Mouse (Mus musculus) liver, adult 2 months (tissue): ENCODE measurements around the gene Man2b2. TPM values are rescaled to one million over a fixed set of nuclear protein-coding genes. Genes with fewer than 3 reads are reported as not detected.

Experiments
- DNase-seq: peaks from one replicate; pipeline ENCODE4 v3.0.0-alpha.2; 2011; ENCODE audit warnings: low read depth, low spot score; ENCODE audit errors: extremely low read depth
- H3K27ac ChIP-seq: fragments of 200-500 bp; replicated peaks from 2 replicates; pipeline ENCODE4 v1.5.1; 2012; ENCODE audit warnings: low read depth, mild to moderate bottlenecking, control low read depth, inconsistent platforms, low read length; ENCODE audit not compliant: insufficient read depth
- H3K27me3 ChIP-seq: fragments of 200-500 bp; 2 replicates; pipeline ENCODE4 v1.6.1; 2012; ENCODE audit warnings: mild to moderate bottlenecking, moderate library complexity, low read length, inconsistent platforms; ENCODE audit not compliant: control insufficient read depth, insufficient read depth
- H3K36me3 ChIP-seq: fragments of 200-500 bp; 2 replicates; pipeline ENCODE4 v1.6.1; 2012; ENCODE audit warnings: low read length, inconsistent platforms; ENCODE audit not compliant: control insufficient read depth, insufficient read depth
- H3K4me1 ChIP-seq: fragments of 200-500 bp; 2 replicates; pipeline ENCODE4 v1.6.1; 2011; ENCODE audit warnings: low read length; ENCODE audit not compliant: control insufficient read depth, insufficient read depth
- H3K4me3 ChIP-seq: fragments of 200-500 bp; 2 replicates; pipeline ENCODE4 v1.5.1; 2011; ENCODE audit warnings: low read depth, mild to moderate bottlenecking, control low read depth, low read length, moderate library complexity; ENCODE audit not compliant: insufficient read depth
- H3K79me2 ChIP-seq: fragments of 200-500 bp; 2 replicates; pipeline ENCODE4 v1.6.1; 2012; ENCODE audit warnings: inconsistent platforms, mild to moderate bottlenecking, low read length, moderate library complexity; ENCODE audit not compliant: control insufficient read depth, insufficient read depth
- H3K9ac ChIP-seq: fragments of 200-500 bp; 2 replicates; pipeline ENCODE4 v1.6.1; 2012; ENCODE audit warnings: low read depth, mild to moderate bottlenecking, control low read depth, inconsistent platforms, low read length
- CTCF ChIP-seq: fragments of 200-500 bp; IDR thresholded peaks from 2 replicates; pipeline ENCODE4 v1.5.1; 2011; ENCODE audit warnings: low read depth, low read length, control low read depth
- POLR2A ChIP-seq: fragments of 200-500 bp; IDR thresholded peaks from 2 replicates; pipeline ENCODE4 v1.6.1; 2011; ENCODE audit warnings: low read length, control low read depth; ENCODE audit not compliant: insufficient read depth; ENCODE audit errors: extremely low read depth
- WGBS: fragments of 180-500 bp; shearing (Covaris S2); methylation state at CpG from one replicate; pipeline ENCODE4 v1.1.7; 2018; 5-methylcytosine and 5-hydroxymethylcytosine counted together
- polyA plus RNA-seq: library from polyadenylated mRNA; depleted of rRNA; stranded (reverse); fragments of >200 nt; gene quantifications from 2 replicates; pipeline ENCODE4 v1.2.3, GENCODE M21; 2012
- total RNA-seq: library from RNA; depleted of rRNA; stranded (reverse); fragments of >200 nt; gene quantifications from 2 replicates; pipeline ENCODE4 v1.2.3, GENCODE M21; 2014

Gene Man2b2
- total and polyA plus RNA-seq, 2 experiments = 33.8 to 90.9 TPM

DNA sequence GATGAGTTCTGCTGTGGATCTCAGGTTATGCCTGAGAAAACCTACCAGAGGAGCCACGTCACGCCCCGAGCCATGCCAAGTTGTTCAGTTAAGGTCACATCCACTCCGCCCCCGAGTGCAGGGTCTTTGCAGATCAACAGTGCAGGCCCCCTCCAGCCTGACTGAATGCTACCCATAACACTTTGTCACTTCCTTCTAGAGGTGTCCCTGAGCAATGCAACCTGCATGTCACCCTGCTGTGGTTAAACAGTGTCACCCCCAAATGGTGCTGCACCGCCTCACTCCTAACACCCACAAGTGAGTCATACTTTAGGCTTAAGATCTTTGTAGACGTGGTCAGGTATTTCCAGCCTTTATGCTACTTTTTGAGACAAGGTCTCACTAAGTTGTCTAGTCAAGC is 9.6 kb upstream of the Man2b2 start:
- H3K27me3 ChIP-seq = no peaks in the 10 kb centered on the region
- no peaks in the 10 kb centered on the region for H3K79me2 ChIP-seq
- no peak overlapping the region for H3K27ac ChIP-seq
- DNase-seq = no peak
- no peak overlapping the region for H3K4me3 ChIP-seq
- no peak overlapping the region for H3K9ac ChIP-seq
- no peaks in the 10 kb centered on the region for H3K4me1 ChIP-seq
- WGBS = 71% methylated on average over 7 of the region's 7 CpGs
- H3K36me3 ChIP-seq = no peaks in the 10 kb centered on the region
- TF ChIP-seq CTCF = no peak
- TF ChIP-seq POLR2A = no peak

DNA sequence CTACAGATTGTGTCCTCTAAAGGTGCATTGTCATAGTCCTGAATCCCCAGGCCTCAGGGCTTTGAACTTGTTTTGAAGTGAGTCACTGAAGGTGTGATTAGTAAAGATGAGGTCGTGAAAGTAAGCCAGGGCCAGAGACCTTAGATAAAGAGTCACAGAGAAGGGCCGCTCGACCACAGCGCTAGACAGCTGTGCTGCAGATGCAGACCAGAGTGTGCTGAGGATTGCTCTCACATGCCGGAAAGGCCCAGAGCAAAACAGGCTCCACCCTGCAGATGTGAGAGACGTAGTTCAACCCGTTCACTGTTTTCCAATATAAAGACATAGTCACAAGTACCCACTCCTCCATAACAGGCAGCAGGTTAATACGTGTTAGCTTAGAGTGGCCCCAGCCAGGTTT is 9.1 kb upstream of the Man2b2 start:
- WGBS = 61% methylated on average over 8 of the region's 8 CpGs
- TF ChIP-seq POLR2A = no peak
- no peak for TF ChIP-seq CTCF
- Histone ChIP-seq H3K27me3 (no peaks in the 10 kb centered on the region), H3K9ac (no peak overlapping the region), H3K4me1 (no peaks in the 10 kb centered on the region), H3K79me2 (no peaks in the 10 kb centered on the region), H3K4me3 (no peak overlapping the region), H3K27ac (no peak overlapping the region), H3K36me3 (no peaks in the 10 kb centered on the region)
- DNase-seq = no peak

DNA sequence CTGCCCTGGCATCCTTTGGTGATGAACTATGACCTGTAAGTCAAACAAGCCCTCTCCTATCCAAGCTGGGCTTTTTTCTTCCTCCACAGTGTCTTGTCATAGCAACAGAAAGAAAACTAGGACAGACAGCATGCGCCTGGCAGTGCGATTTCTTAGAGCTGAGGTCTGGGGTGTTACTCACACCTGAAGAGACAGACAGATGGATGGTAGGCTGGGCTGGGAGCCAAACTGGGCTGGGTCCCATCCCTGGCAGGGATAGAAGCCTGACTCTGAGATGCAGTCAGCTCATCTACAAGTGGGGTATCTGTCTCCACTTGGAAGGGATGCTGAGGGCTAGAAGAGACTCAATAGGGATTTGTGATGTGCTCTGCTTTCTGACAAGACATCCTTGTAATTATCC is 8.6 kb upstream of the Man2b2 start:
- Histone ChIP-seq H3K79me2 (no peaks in the 10 kb centered on the region), H3K27me3 (no peaks in the 10 kb centered on the region), H3K4me3 (no peak overlapping the region), H3K27ac (no peak overlapping the region), H3K36me3 (no peaks in the 10 kb centered on the region), H3K4me1 (no peaks in the 10 kb centered on the region), H3K9ac (no peak overlapping the region)
- 88% methylated on average over 2 of the region's 2 CpGs for WGBS
- TF ChIP-seq CTCF (no peak), POLR2A (no peak)
- no peak for DNase-seq

DNA sequence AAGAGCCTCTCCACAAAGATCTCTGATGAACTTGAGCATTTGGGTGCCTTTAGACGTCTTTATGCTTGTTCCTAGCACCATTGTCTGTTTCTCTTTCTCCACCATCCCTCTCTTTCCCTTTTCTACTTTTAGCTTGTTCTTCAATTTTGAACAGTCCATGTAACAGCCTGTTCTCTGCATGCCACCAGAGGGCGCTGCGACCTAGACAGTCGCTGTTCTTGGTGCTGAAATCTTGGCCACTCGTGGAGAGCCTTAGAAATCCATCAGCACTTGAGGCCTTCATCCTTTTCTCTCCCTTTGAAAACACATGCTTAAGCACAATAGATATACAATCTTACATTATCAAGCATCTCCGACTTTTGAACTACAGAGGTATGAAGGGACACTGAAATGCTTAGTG is 5.5 kb upstream of the Man2b2 start:
- Histone ChIP-seq H3K27ac (no peak overlapping the region), H3K36me3 (no peaks in the 10 kb centered on the region), H3K9ac (no peak overlapping the region), H3K79me2 (no peaks in the 10 kb centered on the region), H3K4me3 (no peak overlapping the region), H3K27me3 (no peaks in the 10 kb centered on the region), H3K4me1 (no peaks in the 10 kb centered on the region)
- peak; percentile 34 for DNase-seq
- WGBS = 2% methylated on average over 6 of the region's 6 CpGs
- peak; percentile 93 for TF ChIP-seq CTCF
- TF ChIP-seq POLR2A = no peak

DNA sequence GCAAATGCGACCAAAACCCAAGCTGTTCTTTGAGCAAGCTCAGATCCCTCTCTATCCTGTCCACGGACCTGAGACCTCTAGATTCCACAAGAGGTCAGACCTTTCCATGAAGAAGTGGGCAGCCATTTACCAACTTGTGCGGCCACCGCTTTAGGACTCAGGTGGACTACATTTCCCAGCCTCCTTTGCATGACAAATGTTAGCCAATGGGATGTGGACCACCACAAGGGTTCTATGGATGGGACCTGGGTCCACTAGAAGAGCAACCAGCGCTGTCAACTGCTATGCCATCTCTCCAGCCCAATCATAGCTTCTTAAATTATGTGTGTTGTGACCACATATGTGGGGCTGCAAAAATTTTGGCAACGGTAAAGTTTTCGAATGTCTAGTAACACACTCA is 819 bp upstream of the Man2b2 start:
- H3K4me1 ChIP-seq = peaks cover 3% of the 10 kb centered on the region; the same call in 1 of the 2 replicates
- H3K27me3 ChIP-seq = no peaks in the 10 kb centered on the region
- DNase-seq = no peak
- no peak overlapping the region for H3K4me3 ChIP-seq
- 58% methylated on average over 7 of the region's 7 CpGs for WGBS
- no peaks in the 10 kb centered on the region for H3K79me2 ChIP-seq
- no peak overlapping the region for H3K27ac ChIP-seq
- H3K9ac ChIP-seq = no peak overlapping the region
- TF ChIP-seq POLR2A = no peak
- no peak for TF ChIP-seq CTCF
- no peaks in the 10 kb centered on the region; the same call in 1 of the 2 replicates for H3K36me3 ChIP-seq

DNA sequence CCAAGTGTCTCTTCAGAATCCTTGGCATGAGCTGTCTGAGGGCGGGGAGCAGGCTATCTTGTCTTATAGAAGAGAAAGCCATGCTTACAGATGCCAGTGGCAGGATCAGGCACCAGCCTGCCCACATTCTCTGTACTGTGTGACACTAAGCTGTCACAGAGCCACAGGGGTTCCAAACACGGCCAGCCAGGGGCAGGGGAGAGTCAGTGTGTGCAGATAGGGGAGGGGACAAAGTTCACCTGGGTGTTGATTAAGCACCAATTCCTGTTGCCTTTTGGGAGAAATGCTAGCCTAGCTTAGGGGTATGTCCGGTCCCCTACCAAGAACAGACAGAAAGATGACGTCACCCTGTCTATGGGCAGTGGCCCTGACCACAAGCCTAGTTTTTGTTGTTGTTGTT is 1.4 kb downstream of the Man2b2 start:
- TF ChIP-seq CTCF (no peak), POLR2A (no peak)
- 55% methylated on average over 4 of the region's 4 CpGs for WGBS
- no peak overlapping the region for H3K4me3 ChIP-seq

More for the DNA sequence above, 1.4 kb downstream of the Man2b2 start:
- H3K9ac ChIP-seq = no peak overlapping the region
- H3K79me2 ChIP-seq = no peaks in the 10 kb centered on the region
- peak; percentile 60 for DNase-seq
- H3K27ac ChIP-seq = no peak overlapping the region
- no peaks in the 10 kb centered on the region; the same call in 1 of the 2 replicates for H3K36me3 ChIP-seq
- H3K4me1 ChIP-seq = peaks cover 3% of the 10 kb centered on the region; the same call in 1 of the 2 replicates
- no peaks in the 10 kb centered on the region for H3K27me3 ChIP-seq
